Mouse (Mus musculus) cerebellum, adult 2 months (tissue): ENCODE results near the gene Grb14. TPM values are rescaled to one million over a fixed set of nuclear protein-coding genes. Genes with fewer than 3 reads are reported as not detected.

Experiments
- DNase-seq, 2 experiments: peaks; one replicate each; pipeline ENCODE4 v3.0.0; 2021
- H3K27ac ChIP-seq: fragments of 200-500 bp; 2 replicates; pipeline ENCODE4 v1.5.1; 2012; ENCODE audit warnings: low read length, control low read depth, inconsistent platforms; ENCODE audit not compliant: insufficient read depth
- H3K27me3 ChIP-seq: fragments of 200-500 bp; 2 replicates; pipeline ENCODE4 v1.6.1; 2012; ENCODE audit warnings: inconsistent platforms, mild to moderate bottlenecking, low read length, moderate library complexity; ENCODE audit not compliant: control insufficient read depth, insufficient read depth
- H3K4me1 ChIP-seq: fragments of 200-500 bp; 2 replicates; pipeline ENCODE4 v1.6.1; 2011; ENCODE audit warnings: low read length; ENCODE audit not compliant: control insufficient read depth, insufficient read depth
- H3K4me3 ChIP-seq: fragments of 200-500 bp; replicated peaks from 2 replicates; pipeline ENCODE3; 2011; ENCODE audit warnings: mild to moderate bottlenecking, low read depth, low read length, control low read depth; ENCODE audit not compliant: insufficient read depth
- CTCF ChIP-seq: fragments of 200-500 bp; IDR thresholded peaks from 2 replicates; pipeline ENCODE4 v1.5.1; 2011; ENCODE audit warnings: low read depth, mild to moderate bottlenecking, control low read depth, low read length, moderate library complexity, borderline replicate concordance; ENCODE audit not compliant: insufficient read depth
- POLR2A ChIP-seq: fragments of 200-500 bp; IDR thresholded peaks from 2 replicates; pipeline ENCODE4 v1.6.1; 2011; ENCODE audit warnings: low read length, control low read depth, borderline replicate concordance; ENCODE audit not compliant: insufficient read depth
- WGBS: fragments of 180-500 bp; shearing (Covaris S2); methylation state at CpG from one replicate; pipeline ENCODE4 v1.1.7; 2018; 5-methylcytosine and 5-hydroxymethylcytosine counted together
- polyA plus RNA-seq: library from polyadenylated mRNA; depleted of rRNA; stranded (reverse); fragments of >200 nt; gene quantifications from 2 replicates; pipeline ENCODE4 v1.2.3, GENCODE M21; 2012

Grb14 gene
- polyA plus RNA-seq, 1 experiment: 34.6 TPM

DNA sequence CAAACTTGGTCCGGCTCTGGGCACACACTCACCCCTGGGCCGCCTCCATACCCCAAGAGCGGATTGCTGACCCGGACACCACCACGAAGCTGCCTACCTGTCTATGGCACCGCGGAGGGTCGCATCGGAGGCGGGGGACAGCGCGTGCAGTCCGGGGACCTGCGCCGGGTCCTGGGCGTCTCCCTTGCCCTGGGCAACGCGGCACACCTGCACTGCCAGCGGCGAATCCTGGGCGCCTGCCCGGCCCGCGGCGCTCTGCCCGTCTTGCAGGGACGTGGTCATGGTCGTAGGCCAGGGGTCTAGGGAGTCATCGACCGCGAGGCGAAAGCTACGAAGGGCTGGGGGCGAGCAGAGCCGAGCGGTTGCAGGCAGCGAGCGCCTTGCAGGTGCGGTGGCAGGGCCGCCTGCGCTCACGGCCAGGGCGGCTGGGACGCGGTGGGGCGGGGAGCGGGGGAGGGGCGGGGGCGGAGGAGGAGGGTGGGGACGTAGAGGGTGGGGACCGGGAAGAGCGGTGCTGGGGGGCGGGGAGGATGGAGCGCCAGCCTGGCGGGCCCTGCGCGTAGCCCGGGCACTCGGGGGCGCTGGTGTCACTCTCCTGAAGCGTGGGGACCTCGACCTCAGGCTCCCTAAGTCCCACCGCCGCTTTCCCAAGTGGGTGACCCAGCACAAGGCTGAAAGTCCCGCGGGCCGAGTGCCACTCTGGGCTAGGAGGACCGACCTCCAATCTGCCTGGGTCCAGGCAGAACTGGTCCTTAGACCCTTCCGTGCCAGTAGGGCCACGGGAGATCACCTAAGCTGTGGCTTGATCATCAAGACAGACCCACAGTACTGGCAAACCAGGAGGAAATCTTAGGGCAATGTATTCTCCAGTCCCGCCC, 2.2 kb downstream of the Grb14 start:
- H3K27ac ChIP-seq: peak overlapping the region; percentile 28; the same call in 1 of the 2 replicates
- peak; percentile 47 to 55 for DNase-seq
- WGBS: 1% methylated on average over 59 of the region's 71 CpGs
- TF ChIP-seq CTCF: peak; percentile 30; the same call in 1 of the 2 replicates
- TF ChIP-seq POLR2A: no peak
- peak overlapping the region; percentile 82 for H3K4me3 ChIP-seq
- H3K27me3 ChIP-seq: no peaks in the 10 kb centered on the region
- H3K4me1 ChIP-seq: no peaks in the 10 kb centered on the region

DNA sequence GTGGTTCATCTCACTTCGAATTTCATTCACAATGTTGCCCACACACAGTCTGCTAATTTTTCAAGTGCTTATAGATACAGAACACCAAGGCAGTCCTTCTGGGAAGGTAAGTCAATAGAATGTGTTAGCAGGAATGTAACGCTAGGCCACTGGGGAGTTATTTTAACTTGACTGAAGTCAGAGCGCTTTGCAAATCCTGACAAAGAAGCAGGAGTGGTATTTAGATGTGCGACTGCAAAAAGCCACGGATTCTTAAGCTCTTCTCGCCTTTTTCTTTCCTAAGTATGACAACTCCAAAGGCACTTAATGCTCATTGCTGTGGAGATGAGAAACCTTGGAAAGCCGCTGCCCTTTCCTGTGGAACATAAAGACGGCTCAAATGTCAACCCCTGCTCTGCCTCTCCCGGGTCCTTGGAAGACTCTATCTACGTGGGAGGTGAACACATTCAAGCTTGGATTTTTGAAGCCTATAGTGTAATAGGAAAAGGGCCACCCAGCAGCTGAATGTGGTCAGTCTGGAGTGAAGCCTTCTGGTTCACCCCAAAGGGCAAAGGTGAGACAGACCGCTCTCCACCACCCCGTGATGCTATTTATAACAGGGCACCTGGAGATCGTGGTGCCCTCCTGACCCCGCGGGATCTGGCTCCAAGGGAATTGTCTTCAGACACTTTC, 3.0 kb downstream of the Grb14 start:
- peak in 1 of 2 experiments; percentile 10 for DNase-seq
- no peaks in the 10 kb centered on the region for H3K27me3 ChIP-seq
- H3K27ac ChIP-seq: no peak overlapping the region
- 41% methylated on average over 15 of the region's 15 CpGs for WGBS
- peak overlapping the region; percentile 82 for H3K4me3 ChIP-seq
- TF ChIP-seq CTCF: no peak
- no peaks in the 10 kb centered on the region for H3K4me1 ChIP-seq

GRCm38 (mm10) chr2:65017375-65017774, 7.4 kb downstream of the Grb14 start:
- H3K4me3 ChIP-seq: no peak overlapping the region
- no peak for DNase-seq
- no peak overlapping the region for H3K27ac ChIP-seq
- TF ChIP-seq CTCF (no peak), POLR2A (no peak)
- no peaks in the 10 kb centered on the region for H3K27me3 ChIP-seq
- WGBS: 95% methylated on average over 2 of the region's 2 CpGs
- H3K4me1 ChIP-seq: no peaks in the 10 kb centered on the region

- TF ChIP-seq POLR2A: no peak
- TF ChIP-seq CTCF: no peak
- 91% methylated on average over 3 of the region's 3 CpGs for WGBS
- H3K27me3 ChIP-seq: no peaks in the 10 kb centered on the region
- no peak for DNase-seq
- H3K27ac ChIP-seq: no peak overlapping the region
- H3K4me3 ChIP-seq: no peak overlapping the region
- no peaks in the 10 kb centered on the region for H3K4me1 ChIP-seq
These were observed 10.2 kb downstream of the Grb14 start for GRCm38 (mm10) chr2:65014552-65014951.

DNA sequence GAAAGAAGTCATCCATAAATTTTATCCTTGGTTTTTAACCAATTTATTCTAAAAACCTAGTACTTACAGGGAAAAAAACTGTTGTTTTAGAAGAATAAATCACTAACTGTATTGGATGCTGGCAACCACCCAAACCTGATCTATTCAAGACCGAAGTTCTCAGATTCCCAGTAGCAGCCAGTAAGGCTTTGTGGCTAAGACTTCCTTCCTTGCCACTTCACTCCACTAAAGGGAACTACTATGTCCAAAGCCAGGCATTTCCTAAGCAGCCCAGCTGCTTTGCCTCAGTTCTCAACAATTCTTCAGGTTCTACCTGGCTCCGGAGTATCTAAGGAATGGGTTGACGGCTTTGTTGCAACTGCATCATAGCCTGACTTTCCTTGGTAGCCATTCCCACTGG, 14.7 kb downstream of the Grb14 start:
- Histone ChIP-seq H3K27me3 (no peaks in the 10 kb centered on the region), H3K27ac (no peak overlapping the region), H3K4me3 (no peak overlapping the region), H3K4me1 (peaks cover 5% of the 10 kb centered on the region; the same call in 1 of the 2 replicates)
- 85% methylated on average over 3 of the region's 3 CpGs for WGBS
- no peak for DNase-seq
- TF ChIP-seq POLR2A (no peak), CTCF (no peak)

DNA sequence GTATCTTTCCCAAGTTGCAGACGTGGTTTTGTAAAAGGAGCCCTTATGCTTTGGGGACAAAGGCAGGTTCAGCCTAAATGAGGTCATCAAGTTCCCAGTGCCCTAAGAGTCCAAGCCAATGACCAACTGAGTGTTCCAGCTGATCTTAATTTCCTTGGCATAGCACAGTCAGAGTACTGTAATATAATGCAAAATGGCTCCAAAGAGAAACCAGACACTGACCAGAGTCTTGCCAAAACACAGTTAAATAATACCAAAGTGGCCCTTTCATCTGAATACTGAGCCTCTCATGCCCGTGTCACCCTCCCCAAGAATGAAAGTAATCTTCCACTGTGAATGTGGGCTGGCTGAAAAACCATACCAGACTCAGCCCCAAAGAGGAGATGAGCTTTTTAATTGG, 17.4 kb downstream of the Grb14 start:
- Histone ChIP-seq H3K27ac (no peak overlapping the region), H3K27me3 (no peaks in the 10 kb centered on the region), H3K4me1 (peaks cover 5% of the 10 kb centered on the region; the same call in 1 of the 2 replicates), H3K4me3 (no peak overlapping the region)
- WGBS: 23% methylated on average over 2 of the region's 2 CpGs
- peak in 1 of 2 experiments; percentile 20 for DNase-seq
- TF ChIP-seq POLR2A: no peak
- TF ChIP-seq CTCF: no peak

GRCm38 (mm10) chr2:65005044-65005443, 19.7 kb downstream of the Grb14 start:
- DNase-seq: no peak
- Histone ChIP-seq H3K27ac (no peak overlapping the region), H3K4me3 (no peak overlapping the region), H3K27me3 (no peaks in the 10 kb centered on the region), H3K4me1 (peaks cover 5% of the 10 kb centered on the region; the same call in 1 of the 2 replicates)
- TF ChIP-seq CTCF (no peak), POLR2A (no peak)
